Mouse (Mus musculus): ENCODE data around the gene Fbxo24. TPM values are rescaled to one million over a fixed set of nuclear protein-coding genes. Genes with fewer than 3 reads are reported as not detected.

Gene Fbxo24
- polyA plus RNA-seq, 2 experiments: 0.15 to 0.24 TPM

- H3K4me1 ChIP-seq (ENCODE audit: control insufficient read depth, insufficient read depth, low read length): no peaks in the 10 kb centered on the region
- no peaks in the 10 kb centered on the region for H3K27me3 ChIP-seq (ENCODE audit: control insufficient read depth, insufficient read depth, low read length)
- TF ChIP-seq POLR2A (IDR thresholded peaks at IDR 0.05; ENCODE audit: borderline replicate concordance, extremely low read depth, insufficient read depth, insufficient read length): no peak
- H3K4me2 ChIP-seq (replicated peaks; ENCODE audit: low read depth, low read length, severe bottlenecking): no peak overlapping the region
- no peak overlapping the region for H3K4me3 ChIP-seq (replicated peaks; ENCODE audit: low read length)
- H3K9ac ChIP-seq (ENCODE audit: low read depth, low read length, severe bottlenecking): no peak overlapping the region
- ATAC-seq (ENCODE audit: low FRiP score, low read depth) (no peak), DNase-seq (ENCODE audit: low spot score) (no peak)
- H3K36me3 ChIP-seq (ENCODE audit: control insufficient read depth, insufficient read depth, low read length): no peaks in the 10 kb centered on the region
- H3K27ac ChIP-seq (replicated peaks; ENCODE audit: low read depth, low read length): no peak overlapping the region
- no peaks in the 10 kb centered on the region for H3K9me3 ChIP-seq (ENCODE audit: control insufficient read depth, low read length)
- 63% methylated on average over 6 of the region's 6 CpGs for WGBS
Observed at GRCm38 (mm10) chr5:137565744-137566143, 63.1 kb downstream of the Fbxo24 start.

- TF ChIP-seq POLR2A (IDR thresholded peaks at IDR 0.05; ENCODE audit: borderline replicate concordance, extremely low read depth, insufficient read depth, insufficient read length): no peak
- Histone ChIP-seq H3K4me2 (replicated peaks; ENCODE audit: low read depth, low read length, severe bottlenecking) (no peak overlapping the region), H3K4me3 (replicated peaks; ENCODE audit: low read length) (no peak overlapping the region), H3K27ac (replicated peaks; ENCODE audit: low read depth, low read length) (no peak overlapping the region), H3K9ac (ENCODE audit: low read depth, low read length, severe bottlenecking) (no peak overlapping the region), H3K36me3 (ENCODE audit: control insufficient read depth, insufficient read depth, low read length) (no peaks in the 10 kb centered on the region), H3K4me1 (ENCODE audit: control insufficient read depth, insufficient read depth, low read length) (no peaks in the 10 kb centered on the region), H3K27me3 (ENCODE audit: control insufficient read depth, insufficient read depth, low read length) (no peaks in the 10 kb centered on the region), H3K9me3 (ENCODE audit: control insufficient read depth, low read length) (no peaks in the 10 kb centered on the region)
- no peak for ATAC-seq (ENCODE audit: low FRiP score, low read depth)
- DNase-seq (ENCODE audit: low spot score): no peak
- WGBS: 70% methylated on average over 10 of the region's 10 CpGs
Observed at GRCm38 (mm10) chr5:137562965-137563364, 65.8 kb downstream of the Fbxo24 start.

Other genes starting within 250 kb of the Fbxo24 start
- gene Zan, start 151.9 kb downstream of the Fbxo24 start, polyA plus RNA-seq (2012; rRNA removed): 0.35 and 0.37 TPM in 2 replicates
- gene Zan, start 151.9 kb downstream of the Fbxo24 start, polyA plus RNA-seq (2014; fragmentation: Nextera tagmentation; extraction: Ambion mirVana): 0.11 TPM in 1 of 2 replicates, not detected in the other
- 40.6 and 50.4 TPM in 2 replicates for gene Pop7, start 126.5 kb downstream of the Fbxo24 start, polyA plus RNA-seq (2012; rRNA removed)
- 52.1 and 54.2 TPM in 2 replicates for gene Pop7, start 126.5 kb downstream of the Fbxo24 start, polyA plus RNA-seq (2014; fragmentation: Nextera tagmentation; extraction: Ambion mirVana)
- 45.1 and 51.5 TPM in 2 replicates for gene Gigyf1, start 110.5 kb downstream of the Fbxo24 start, polyA plus RNA-seq (2012; rRNA removed)
- 11.8 and 13.3 TPM in 2 replicates for gene Gigyf1, start 110.5 kb downstream of the Fbxo24 start, polyA plus RNA-seq (2014; fragmentation: Nextera tagmentation; extraction: Ambion mirVana)
- 0.12 and 0.19 TPM in 2 replicates for gene Epo, start 95.8 kb downstream of the Fbxo24 start, polyA plus RNA-seq (2012; rRNA removed)
- 0.83 TPM in 1 of 2 replicates, not detected in the other for gene Epo, start 95.8 kb downstream of the Fbxo24 start, polyA plus RNA-seq (2014; fragmentation: Nextera tagmentation; extraction: Ambion mirVana)
- gene Gnb2, start 95.5 kb downstream of the Fbxo24 start, polyA plus RNA-seq (2012; rRNA removed): 770 and 1,100 TPM in 2 replicates
- 460 and 474 TPM in 2 replicates for gene Gnb2, start 95.5 kb downstream of the Fbxo24 start, polyA plus RNA-seq (2014; fragmentation: Nextera tagmentation; extraction: Ambion mirVana)
- gene Actl6b, start 75.5 kb downstream of the Fbxo24 start, polyA plus RNA-seq (2012; rRNA removed): 0.92 and 1.1 TPM in 2 replicates
- 0.21 and 0.39 TPM in 2 replicates for gene Actl6b, start 75.5 kb downstream of the Fbxo24 start, polyA plus RNA-seq (2014; fragmentation: Nextera tagmentation; extraction: Ambion mirVana)
- 1.6 and 2.1 TPM in 2 replicates for gene Tfr2, start 59.2 kb downstream of the Fbxo24 start, polyA plus RNA-seq (2012; rRNA removed)
- gene Tfr2, start 59.2 kb downstream of the Fbxo24 start, polyA plus RNA-seq (2014; fragmentation: Nextera tagmentation; extraction: Ambion mirVana): 0.79 and 1.3 TPM in 2 replicates
- 68.2 and 103 TPM in 2 replicates for gene Mospd3, start 27.9 kb downstream of the Fbxo24 start, polyA plus RNA-seq (2012; rRNA removed)
- gene Mospd3, start 27.9 kb downstream of the Fbxo24 start, polyA plus RNA-seq (2014; fragmentation: Nextera tagmentation; extraction: Ambion mirVana): 49.4 and 52.5 TPM in 2 replicates
- 267 and 329 TPM in 2 replicates for gene Pcolce, start 15.2 kb downstream of the Fbxo24 start, polyA plus RNA-seq (2012; rRNA removed)
- 223 and 227 TPM in 2 replicates for gene Pcolce, start 15.2 kb downstream of the Fbxo24 start, polyA plus RNA-seq (2014; fragmentation: Nextera tagmentation; extraction: Ambion mirVana)
- 25.0 and 33.5 TPM in 2 replicates for gene Lrch4, start 119 bp upstream of the Fbxo24 start, polyA plus RNA-seq (2012; rRNA removed)
- 36.7 and 37.1 TPM in 2 replicates for gene Lrch4, start 119 bp upstream of the Fbxo24 start, polyA plus RNA-seq (2014; fragmentation: Nextera tagmentation; extraction: Ambion mirVana)
- gene Gm20605, start 173 bp upstream of the Fbxo24 start, polyA plus RNA-seq (2012; rRNA removed): 16.7 and 16.8 TPM in 2 replicates
- gene Gm20605, start 173 bp upstream of the Fbxo24 start, polyA plus RNA-seq (2014; fragmentation: Nextera tagmentation; extraction: Ambion mirVana): 7.4 and 10.4 TPM in 2 replicates
- 37.1 and 41.7 TPM in 2 replicates for gene Sap25, start 12.3 kb upstream of the Fbxo24 start, polyA plus RNA-seq (2012; rRNA removed)
- 5.2 and 6.7 TPM in 2 replicates for gene Sap25, start 12.3 kb upstream of the Fbxo24 start, polyA plus RNA-seq (2014; fragmentation: Nextera tagmentation; extraction: Ambion mirVana)
- 0.30 and 0.60 TPM in 2 replicates for gene Irs3, start 16.7 kb upstream of the Fbxo24 start, polyA plus RNA-seq (2012; rRNA removed)
- 0.15 and 0.29 TPM in 2 replicates for gene Irs3, start 16.7 kb upstream of the Fbxo24 start, polyA plus RNA-seq (2014; fragmentation: Nextera tagmentation; extraction: Ambion mirVana)
- 16.3 and 22.6 TPM in 2 replicates for gene Agfg2, start 55.7 kb upstream of the Fbxo24 start, polyA plus RNA-seq (2012; rRNA removed)
- 10.6 and 13.4 TPM in 2 replicates for gene Agfg2, start 55.7 kb upstream of the Fbxo24 start, polyA plus RNA-seq (2014; fragmentation: Nextera tagmentation; extraction: Ambion mirVana)
- 19.7 and 25.0 TPM in 2 replicates for gene Nyap1, start 112.6 kb upstream of the Fbxo24 start, polyA plus RNA-seq (2012; rRNA removed)
- gene Nyap1, start 112.6 kb upstream of the Fbxo24 start, polyA plus RNA-seq (2014; fragmentation: Nextera tagmentation; extraction: Ambion mirVana): 1.2 and 1.4 TPM in 2 replicates
- 89.1 and 111 TPM in 2 replicates for gene Tsc22d4, start 116.7 kb upstream of the Fbxo24 start, polyA plus RNA-seq (2012; rRNA removed)
- 151 and 164 TPM in 2 replicates for gene Tsc22d4, start 116.7 kb upstream of the Fbxo24 start, polyA plus RNA-seq (2014; fragmentation: Nextera tagmentation; extraction: Ambion mirVana)
- gene Ppp1r35, start 149.8 kb upstream of the Fbxo24 start, polyA plus RNA-seq (2012; rRNA removed): 45.2 and 46.8 TPM in 2 replicates
- gene Ppp1r35, start 149.8 kb upstream of the Fbxo24 start, polyA plus RNA-seq (2014; fragmentation: Nextera tagmentation; extraction: Ambion mirVana): 37.6 and 44.9 TPM in 2 replicates
- gene Mepce, start 158.7 kb upstream of the Fbxo24 start, polyA plus RNA-seq (2012; rRNA removed): 42.0 and 42.3 TPM in 2 replicates
- 13.9 and 16.7 TPM in 2 replicates for gene Mepce, start 158.7 kb upstream of the Fbxo24 start, polyA plus RNA-seq (2014; fragmentation: Nextera tagmentation; extraction: Ambion mirVana)
- 19.4 and 30.1 TPM in 2 replicates for gene Zcwpw1, start 158.8 kb upstream of the Fbxo24 start, polyA plus RNA-seq (2012; rRNA removed)
- gene Zcwpw1, start 158.8 kb upstream of the Fbxo24 start, polyA plus RNA-seq (2014; fragmentation: Nextera tagmentation; extraction: Ambion mirVana): 17.3 and 18.5 TPM in 2 replicates
- gene Pilra, start 207.3 kb upstream of the Fbxo24 start, polyA plus RNA-seq (2012; rRNA removed): 0.54 and 0.77 TPM in 2 replicates
- 0.90 and 1.3 TPM in 2 replicates for gene Pilra, start 207.3 kb upstream of the Fbxo24 start, polyA plus RNA-seq (2014; fragmentation: Nextera tagmentation; extraction: Ambion mirVana)
- 0.08 and 0.20 TPM in 2 replicates for gene Pilrb1, start 229.1 kb upstream of the Fbxo24 start, polyA plus RNA-seq (2012; rRNA removed)
- gene Pilrb1, start 229.1 kb upstream of the Fbxo24 start, polyA plus RNA-seq (2014; fragmentation: Nextera tagmentation; extraction: Ambion mirVana): 0.57 and 0.83 TPM in 2 replicates
- gene Pilrb2, start 242.8 kb upstream of the Fbxo24 start, polyA plus RNA-seq (2012; rRNA removed): 0.13 and 0.41 TPM in 2 replicates
- 0.40 TPM in 1 of 2 replicates, not detected in the other for gene Pilrb2, start 242.8 kb upstream of the Fbxo24 start, polyA plus RNA-seq (2014; fragmentation: Nextera tagmentation; extraction: Ambion mirVana)